Mouse (Mus musculus): Measurements from ENCODE around the gene 1700037C18Rik. TPM values are rescaled to one million over a fixed set of nuclear protein-coding genes. Genes with fewer than 3 reads are reported as not detected.

Gene 1700037C18Rik
- 3.0 and 3.3 TPM in 2 replicates for total RNA-seq (2021)
- long read RNA-seq, experiment 1, partial matches to known transcripts, result 1 of 3 reads
- long read RNA-seq, experiment 1, other reads (novel, unspliced or antisense), result 0 of 3 reads
- long read RNA-seq, experiment 2, partial matches to known transcripts, result 0 of 1 reads
- long read RNA-seq, experiment 2, other reads (novel, unspliced or antisense), result 1 of 1 reads

GRCm38 (mm10) chr16:3908537-3909111, at the start of gene 1700037C18Rik, which contains the start of gene Cluap1:
1700037C18Rik (minus strand) TSS chr16:3908689.
Cluap1 (plus strand) TSS chr16:3908801.
- peak; percentile 96 for DNase-seq

DNA sequence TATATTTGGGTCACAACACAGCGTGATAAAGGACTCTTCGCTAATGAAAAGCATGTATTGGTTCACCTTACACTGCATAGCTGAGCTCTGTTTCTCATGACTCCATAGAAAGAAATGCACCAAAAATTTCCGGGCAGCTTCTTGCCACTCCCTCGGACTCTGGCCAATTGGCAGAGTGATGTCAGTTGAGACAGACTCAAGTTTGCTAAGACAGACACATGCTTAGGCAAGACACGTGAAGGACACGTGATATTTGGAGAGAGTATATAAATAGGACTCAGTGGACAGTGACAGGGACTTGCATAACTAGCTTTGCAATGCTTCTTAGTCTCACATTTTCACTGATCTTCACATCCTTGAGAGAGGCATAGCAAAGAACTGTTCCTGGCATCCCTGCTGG, 47.9 kb upstream of the 1700037C18Rik start:
- peak; percentile 81 for DNase-seq

- no peak for DNase-seq
These were observed 42.7 kb upstream of the 1700037C18Rik start for GRCm38 (mm10) chr16:3951141-3951540.

- no peak for DNase-seq
These were observed 26.2 kb upstream of the 1700037C18Rik start for GRCm38 (mm10) chr16:3934701-3935100.

DNA sequence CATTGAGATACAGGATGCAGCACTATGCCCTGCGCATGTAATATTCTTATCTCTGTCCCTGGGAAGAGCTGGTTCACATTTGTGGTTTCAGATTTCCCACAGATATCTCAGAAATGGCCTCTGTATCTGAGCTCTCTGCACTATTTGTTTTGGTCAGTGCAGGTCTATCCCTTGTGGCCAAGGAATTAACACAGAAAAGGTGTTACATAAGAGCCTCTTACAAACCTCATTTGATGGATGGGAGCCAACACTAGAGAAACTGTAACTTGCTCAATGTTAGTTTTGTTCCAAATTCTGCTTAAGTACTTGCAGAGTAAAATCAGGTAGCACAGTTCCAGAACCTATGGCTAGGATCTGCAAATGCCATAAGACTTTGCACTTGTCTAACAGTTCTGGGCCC, 25.6 kb upstream of the 1700037C18Rik start:
- no peak for DNase-seq

GRCm38 (mm10) chr16:3933536-3933935, 25.0 kb upstream of the 1700037C18Rik start:
- no peak for DNase-seq

DNA sequence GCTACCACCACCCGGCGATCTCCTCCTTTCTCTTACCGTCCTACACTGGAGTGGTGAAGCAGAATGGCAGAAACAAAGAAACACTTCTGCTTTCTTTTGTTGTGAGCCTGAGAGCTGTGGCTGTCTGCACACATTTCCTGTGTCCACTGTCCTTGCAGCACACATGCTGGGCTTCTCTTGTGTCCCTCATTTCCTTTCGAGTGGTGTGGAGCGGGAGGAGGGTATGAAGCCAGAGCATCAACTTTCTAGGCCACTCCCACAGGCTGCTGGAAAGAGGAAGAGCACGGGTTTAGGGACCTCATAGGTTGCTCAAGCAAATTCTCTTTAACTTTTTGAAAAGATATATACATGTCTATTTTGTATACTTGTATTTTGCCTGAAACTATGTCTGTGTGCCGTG, 20.7 kb upstream of the 1700037C18Rik start:
- DNase-seq, result no peak

DNA sequence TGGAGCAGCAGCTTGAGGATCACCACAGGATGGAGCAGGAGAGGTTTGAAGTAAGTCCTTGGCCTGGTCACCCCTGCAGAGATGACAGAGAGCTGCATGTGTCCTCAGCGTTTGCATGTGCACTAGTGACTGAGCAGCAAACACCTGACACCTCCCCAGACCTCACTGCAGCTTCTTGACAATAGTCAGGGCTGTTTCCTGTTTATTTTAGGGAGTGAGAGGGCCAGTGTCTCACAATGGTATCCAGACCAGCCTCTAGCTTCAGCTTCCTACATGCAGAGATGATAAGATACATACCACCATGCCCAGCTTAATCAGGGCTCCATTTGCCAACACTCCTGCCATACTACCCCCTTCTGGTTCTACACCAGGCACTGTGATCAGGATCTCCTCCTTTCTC, 20.1 kb upstream of the 1700037C18Rik start:
- DNase-seq, result no peak

GRCm38 (mm10) chr16:3923966-3924365, 15.5 kb upstream of the 1700037C18Rik start:
- no peak for DNase-seq

DNA sequence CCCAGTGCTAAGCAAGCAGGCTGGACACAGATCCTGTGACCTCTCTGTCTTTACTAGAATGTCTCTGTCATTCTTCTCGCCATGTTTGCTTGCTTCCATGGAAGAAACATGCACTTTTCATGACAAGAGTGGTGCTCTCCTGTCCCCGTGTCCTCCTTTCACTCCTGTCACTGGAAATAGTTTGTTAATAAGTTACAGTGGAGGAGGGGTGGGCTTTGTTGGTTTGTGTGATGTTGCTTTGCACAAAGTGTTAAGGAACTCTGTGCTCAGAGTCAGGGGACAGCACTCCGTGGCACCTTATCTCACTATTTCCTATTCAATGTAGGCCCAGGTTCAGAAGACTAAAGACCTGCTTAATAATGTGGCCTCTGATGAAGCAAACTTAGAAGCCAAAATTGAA, 15.0 kb upstream of the 1700037C18Rik start:
- no peak for DNase-seq

DNA sequence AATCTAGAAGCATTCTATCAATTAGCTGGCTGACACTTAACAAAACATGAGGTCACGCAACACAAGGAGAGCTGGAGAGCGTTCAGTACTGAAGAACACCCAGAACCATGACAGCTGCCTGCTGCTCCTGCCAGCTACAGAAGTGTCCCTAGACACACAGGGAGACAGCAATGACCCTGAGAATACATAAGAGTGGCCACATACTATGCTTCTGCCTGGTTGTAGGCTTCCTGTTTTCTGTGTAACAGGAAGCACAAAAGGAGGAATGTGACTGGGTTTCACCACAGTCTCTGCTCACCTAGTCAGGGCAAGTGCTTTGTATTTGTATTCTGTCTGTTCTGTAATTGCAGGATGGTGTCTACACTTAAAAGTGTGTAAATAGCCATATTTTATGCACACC, 12.3 kb upstream of the 1700037C18Rik start:
- DNase-seq, result no peak

- DNase-seq, result no peak
These were observed 629 bp upstream of the 1700037C18Rik start for GRCm38 (mm10) chr16:3909118-3909517.

DNA sequence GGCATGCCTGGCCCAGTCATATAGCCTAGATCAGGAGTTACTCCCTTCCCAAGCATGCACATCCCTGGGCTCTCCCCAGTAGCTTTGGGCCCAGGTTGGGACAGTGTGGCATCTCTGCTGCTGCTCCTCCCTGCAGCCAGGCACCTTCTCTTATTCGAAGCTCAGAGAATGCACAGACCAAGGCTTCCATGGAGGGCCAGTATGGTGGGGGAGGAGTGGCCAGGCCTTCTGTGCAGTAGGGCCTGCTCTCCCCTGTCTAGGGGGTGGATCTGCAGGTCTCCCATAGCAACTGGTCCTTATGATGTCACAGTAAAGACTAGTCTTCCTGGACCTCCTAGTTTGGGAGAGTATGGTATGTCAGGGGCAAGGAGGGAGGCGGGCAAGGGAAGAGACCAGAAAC, 1.0 kb downstream of the 1700037C18Rik start:
- DNase-seq, result peak; percentile 11

DNA sequence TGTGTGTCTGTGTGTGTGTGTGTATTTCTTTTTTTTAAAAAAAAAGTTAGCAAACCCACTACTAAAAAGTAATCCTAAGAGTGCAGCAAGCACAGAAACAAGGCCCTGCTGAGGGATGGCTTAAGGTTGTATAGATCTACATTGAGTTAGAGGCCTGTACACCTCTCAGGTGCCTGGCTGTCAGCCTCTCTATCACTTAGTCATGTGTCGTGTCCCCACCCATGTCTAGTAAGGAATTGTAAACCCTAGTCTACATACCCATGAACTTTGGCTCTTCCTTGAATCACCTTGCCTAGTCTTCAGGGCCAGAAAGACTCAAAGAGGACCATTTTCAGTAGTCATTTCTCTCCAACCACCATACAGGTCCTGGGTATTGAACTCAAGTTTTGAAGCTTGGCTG, 11.9 kb downstream of the 1700037C18Rik start:
- no peak for DNase-seq

GRCm38 (mm10) chr16:3896046-3896445, 12.4 kb downstream of the 1700037C18Rik start:
- no peak for DNase-seq

DNA sequence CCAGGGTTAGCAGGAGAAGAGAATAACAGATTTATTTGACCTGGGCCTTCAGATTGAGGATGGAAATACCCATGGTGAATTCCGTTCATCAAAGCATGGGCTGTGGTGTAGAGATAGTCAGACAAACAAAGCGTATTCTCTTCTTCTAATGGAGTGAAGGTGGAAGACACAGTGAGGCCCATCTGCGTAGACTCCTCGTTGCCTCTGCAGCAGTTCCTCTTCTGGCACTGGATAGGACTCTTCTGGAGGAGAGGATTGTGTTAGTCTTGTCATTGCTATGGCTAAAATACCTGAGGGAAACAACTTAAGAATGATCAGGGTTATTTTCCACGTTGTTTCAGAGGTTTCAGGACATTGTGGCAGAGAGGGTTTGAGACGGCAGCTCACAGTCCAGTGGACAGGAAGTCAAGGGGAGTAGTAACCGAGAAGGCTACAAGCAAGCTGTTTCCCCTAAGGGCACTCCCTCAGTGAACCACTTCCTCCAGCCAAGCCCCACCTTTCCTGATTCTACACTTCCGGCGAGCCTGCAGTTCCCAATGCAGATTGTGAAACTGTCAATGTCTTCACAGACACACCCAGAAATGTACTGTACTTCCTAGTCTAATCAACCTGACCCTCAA, 13.2 kb downstream of the 1700037C18Rik start:
- peak; percentile 27 for DNase-seq

GRCm38 (mm10) chr16:3893739-3894138, 14.8 kb downstream of the 1700037C18Rik start:
- no peak for DNase-seq

- DNase-seq, result no peak
These were observed 16.7 kb downstream of the 1700037C18Rik start for GRCm38 (mm10) chr16:3891621-3892295.

DNA sequence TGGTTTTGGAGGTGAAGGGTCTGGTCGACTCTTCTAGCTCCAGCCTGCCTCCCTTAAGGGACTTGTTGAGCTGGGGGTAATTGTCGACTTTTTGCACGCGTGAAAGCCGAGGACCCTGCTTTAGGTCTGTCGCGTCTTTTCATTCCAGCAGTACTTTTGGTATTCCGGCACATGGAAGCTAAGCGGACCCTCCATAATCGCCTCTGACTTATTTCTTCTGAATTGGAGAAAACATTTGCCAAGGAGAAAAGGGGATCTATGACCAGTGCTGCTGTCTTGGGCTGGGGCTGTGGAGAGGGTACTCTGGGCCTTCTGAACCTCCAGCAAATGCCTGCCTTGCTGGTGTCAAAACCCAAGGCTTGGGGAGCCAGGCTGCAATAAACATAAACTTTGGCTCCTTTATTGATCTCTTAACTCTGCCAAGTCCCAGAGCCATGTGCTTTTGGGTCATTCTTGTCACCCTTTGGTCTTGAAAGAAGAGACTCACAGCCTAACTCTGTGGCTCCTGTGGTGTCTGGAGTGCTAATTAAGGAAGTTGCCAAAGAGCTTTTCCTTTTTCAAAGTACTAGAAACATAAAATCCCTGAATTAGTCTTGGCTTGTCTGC, 23.3 kb downstream of the 1700037C18Rik start:
- peak; percentile 11 for DNase-seq

- peak; percentile 97 for DNase-seq
These were observed 24.1 kb downstream of the 1700037C18Rik start, which contains the start of the genes Zfp597 and Gm20695 for GRCm38 (mm10) chr16:3884201-3885064. Zfp597 (minus strand) TSS chr16:3884561. Gm20695 (plus strand) TSS chr16:3884648.

DNA sequence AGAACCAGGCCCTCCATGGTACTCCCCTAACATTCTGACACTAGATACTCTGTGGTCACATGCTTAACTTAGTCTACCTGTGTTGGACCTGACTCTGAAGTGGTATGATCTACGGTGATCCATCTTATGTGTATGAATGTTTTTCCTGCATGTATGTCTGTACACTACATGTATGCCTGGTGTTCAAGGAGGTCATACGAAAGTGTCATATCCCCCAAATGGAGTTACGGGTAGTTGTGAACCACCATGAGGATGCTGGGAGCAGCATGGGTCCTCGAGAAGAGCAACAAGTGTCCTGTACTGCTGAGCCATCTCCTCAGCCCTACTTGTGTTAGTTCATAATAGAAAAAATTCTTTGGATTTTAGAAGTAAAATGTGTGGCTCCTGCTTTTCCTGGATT, 32.1 kb downstream of the 1700037C18Rik start:
- no peak for DNase-seq
